ENCODE assay signal across 7 mouse cellular contexts in genomic region chr16:33705258-33705657, GRCm38 (mm10). TPM values are rescaled to one million over a fixed set of nuclear protein-coding genes. Genes with fewer than 3 reads are reported as not detected.
DNase-seq lines count a peak whose midpoint lies in the region; ATAC-seq and TF ChIP-seq lines count a peak whose summit lies in the region.

No protein-coding gene starts in this region.

- no peak overlapping the region for H3K4me2 ChIP-seq in midbrain, embryonic 12.5 days (replicated peaks)
- no peak overlapping the region for H3K4me2 ChIP-seq in midbrain, postnatal 0 days (ENCODE audit: low read depth, low read length, poor library complexity, severe bottlenecking)
- no peak overlapping the region for H3K4me2 ChIP-seq in embryonic facial prominence, embryonic 14.5 days (ENCODE audit: low read depth, low read length)
- peak overlapping the region; percentile 26 for H3K4me2 ChIP-seq in heart, embryonic 15.5 days

- H3K27ac ChIP-seq in midbrain, embryonic 12.5 days (replicated peaks) = peak overlapping the region; percentile 35; the same call in 1 of the 2 replicates
- no peak overlapping the region for H3K27ac ChIP-seq in midbrain, postnatal 0 days (ENCODE audit: low read depth, low read length)
- no peak overlapping the region for H3K27ac ChIP-seq in embryonic facial prominence, embryonic 14.5 days (replicated peaks; ENCODE audit: low read depth, low read length)
- peak overlapping the region; percentile 77 for H3K27ac ChIP-seq in heart, embryonic 15.5 days

- no peak for DNase-seq in midbrain, postnatal 0 days (ENCODE audit: low spot score)
- DNase-seq in embryonic facial prominence, embryonic 14.5 days (ENCODE audit: low spot score) = peak; percentile 66
- DNase-seq in kidney, postnatal 25 days = peak; percentile 45 to 69
- DNase-seq in right cerebral cortex, adult 18-20 months = no peak
- no peak for DNase-seq in cerebellum, postnatal 14 days

- no peak overlapping the region for H3K4me3 ChIP-seq in midbrain, embryonic 12.5 days
- no peak overlapping the region for H3K4me3 ChIP-seq in midbrain, postnatal 0 days (ENCODE audit: low read depth, low read length)
- no peak overlapping the region for H3K4me3 ChIP-seq in embryonic facial prominence, embryonic 14.5 days (ENCODE audit: low read depth, low read length)
- H3K4me3 ChIP-seq in heart, embryonic 15.5 days = no peak overlapping the region

- ATAC-seq in midbrain, embryonic 12.5 days (ENCODE audit: low FRiP score, low read depth) = no peak
- no peak for ATAC-seq in midbrain, postnatal 0 days (ENCODE audit: low FRiP score)
- peak; percentile 76; the same call in 1 of the 2 replicates for ATAC-seq in embryonic facial prominence, embryonic 14.5 days (ENCODE audit: low read depth)
- no peak; the same call in 1 of the 2 replicates for ATAC-seq in heart, embryonic 15.5 days (replicated peaks; ENCODE audit: insufficient number of reproducible peaks, insufficient read depth, low FRiP score, low read depth)

- H3K9ac ChIP-seq in midbrain, embryonic 12.5 days (replicated peaks) = no peak overlapping the region
- no peak overlapping the region for H3K9ac ChIP-seq in midbrain, postnatal 0 days (replicated peaks; ENCODE audit: low read length, poor library complexity, severe bottlenecking)
- no peak overlapping the region for H3K9ac ChIP-seq in embryonic facial prominence, embryonic 14.5 days (ENCODE audit: low read depth, low read length)
- H3K9ac ChIP-seq in heart, embryonic 15.5 days = peak overlapping the region; percentile 22; the same call in 1 of the 2 replicates

- H3K27me3 ChIP-seq in midbrain, embryonic 12.5 days = no peaks in the 10 kb centered on the region
- H3K27me3 ChIP-seq in midbrain, postnatal 0 days (ENCODE audit: insufficient read depth, low read length) = no peaks in the 10 kb centered on the region
- no peaks in the 10 kb centered on the region for H3K27me3 ChIP-seq in embryonic facial prominence, embryonic 14.5 days (replicated peaks; ENCODE audit: control insufficient read depth, insufficient read depth, low read length)
- H3K27me3 ChIP-seq in heart, embryonic 15.5 days = no peaks in the 10 kb centered on the region

- H3K9me3 ChIP-seq in midbrain, embryonic 12.5 days = no peaks in the 10 kb centered on the region
- H3K9me3 ChIP-seq in midbrain, postnatal 0 days (ENCODE audit: low read length) = no peaks in the 10 kb centered on the region
- H3K9me3 ChIP-seq in embryonic facial prominence, embryonic 14.5 days (ENCODE audit: control insufficient read depth, low read length) = no peaks in the 10 kb centered on the region
- no peaks in the 10 kb centered on the region for H3K9me3 ChIP-seq in heart, embryonic 15.5 days (replicated peaks)

- no peak for TF ChIP-seq CTCF in midbrain, postnatal 0 days (IDR thresholded peaks at IDR 0.05)

- H3K4me1 ChIP-seq in midbrain, embryonic 12.5 days = peaks cover 20% of the 10 kb centered on the region
- H3K4me1 ChIP-seq in midbrain, postnatal 0 days (ENCODE audit: insufficient read depth, low read length) = no peaks in the 10 kb centered on the region; the same call in 1 of the 2 replicates
- peaks cover 20% of the 10 kb centered on the region for H3K4me1 ChIP-seq in embryonic facial prominence, embryonic 14.5 days (ENCODE audit: control insufficient read depth, insufficient read depth, low read length)
- peaks cover 56% of the 10 kb centered on the region for H3K4me1 ChIP-seq in heart, embryonic 15.5 days (replicated peaks)

- peaks cover 14% of the 10 kb centered on the region for H3K36me3 ChIP-seq in midbrain, embryonic 12.5 days
- H3K36me3 ChIP-seq in midbrain, postnatal 0 days (ENCODE audit: insufficient read depth, low read length) = no peaks in the 10 kb centered on the region
- no peaks in the 10 kb centered on the region for H3K36me3 ChIP-seq in embryonic facial prominence, embryonic 14.5 days (ENCODE audit: control insufficient read depth, insufficient read depth, low read length)
- H3K36me3 ChIP-seq in heart, embryonic 15.5 days = 0 out of 2 replicates have a peak, but pooled peaks cover 2% of the 10 kb centered on the region

- 36% methylated on average over 6 of the region's 6 CpGs for WGBS in midbrain, embryonic 12.5 days
- 41% methylated on average over 6 of the region's 6 CpGs for WGBS in midbrain, postnatal 0 days
- 19% methylated on average over 6 of the region's 6 CpGs for WGBS in embryonic facial prominence, embryonic 14.5 days
- WGBS in heart, embryonic 15.5 days = 15% methylated on average over 6 of the region's 6 CpGs

RNA-seq across cellular contexts. Expression of gene Heg1, which starts 21.1 kb away (rescaled TPM):
- 34.1 and 39.9 TPM in 2 replicates for polyA plus RNA-seq in midbrain, embryonic 12.5 days (2016; fragmentation: Nextera tagmentation; extraction: Ambion mirVana)
- 19.5 and 22.4 TPM in 2 replicates for total RNA-seq in midbrain, postnatal 0 days (2014; rRNA removed)
- polyA plus RNA-seq in midbrain, postnatal 0 days (2015; fragmentation: Nextera tagmentation; extraction: Ambion mirVana) = 6.2 and 7.2 TPM in 2 replicates
- 24.6 and 25.4 TPM in 2 replicates for polyA plus RNA-seq in embryonic facial prominence, embryonic 14.5 days (2014; fragmentation: Nextera tagmentation; extraction: Ambion mirVana)
- polyA plus RNA-seq in heart, embryonic 15.5 days (2015; fragmentation: Nextera tagmentation; extraction: Ambion mirVana) = 30.5 and 42.5 TPM in 2 replicates

Comparison
In these comparisons a context has a peak if more than half of its experiments do, and no peak if none do; other contexts are left out.
1. H3K27ac ChIP-seq: peak in midbrain, embryonic 12.5 days (single experiment) and heart, embryonic 15.5 days (single experiment); none in midbrain, postnatal 0 days (single experiment) and embryonic facial prominence, embryonic 14.5 days (single experiment).
2. DNase-seq: peak in embryonic facial prominence, embryonic 14.5 days (single experiment) and kidney, postnatal 25 days (2 of 2); none in midbrain, postnatal 0 days (single experiment), right cerebral cortex, adult 18-20 months (single experiment) and cerebellum, postnatal 14 days (0 of 2).